Mouse (Mus musculus) myocyte (in vitro differentiated cells): ENCODE data around the gene Tomt.

Experiments used
- E2F4 ChIP-seq: IDR thresholded peaks from one replicate; pipeline ENCODE4 v1.6.1; 2011; ENCODE audit warnings: mild to moderate bottlenecking, control low read depth, moderate library complexity; ENCODE audit not compliant: insufficient read depth
- MAX ChIP-seq: IDR thresholded peaks from one replicate; pipeline ENCODE4 v1.6.1; 2011; ENCODE audit warnings: low read depth, mild to moderate bottlenecking, control low read depth
- MYOD1 ChIP-seq, 3 experiments: IDR thresholded peaks; one replicate each; pipeline ENCODE4 v1.6.1; 2011; ENCODE audit warnings: control low read depth in 2 of 3, low read depth in 2 of 3, mild to moderate bottlenecking in 2 of 3, moderate library complexity in 1 of 3; ENCODE audit not compliant: insufficient read length in 2 of 3, control insufficient read depth in 1 of 3
- POLR2A ChIP-seq: IDR thresholded peaks from one replicate; pipeline ENCODE4 v1.6.1; 2011; ENCODE audit warnings: low read depth, mild to moderate bottlenecking, control low read depth, moderate library complexity; ENCODE audit not compliant: insufficient read length
- POLR2AphosphoS2 ChIP-seq: IDR thresholded peaks from one replicate; pipeline ENCODE4 v1.6.1; 2011; ENCODE audit warnings: low read depth, control low read depth; ENCODE audit not compliant: insufficient read length
- REST ChIP-seq: IDR thresholded peaks from one replicate; pipeline ENCODE4 v1.6.1; 2011; ENCODE audit warnings: mild to moderate bottlenecking, control low read depth, moderate library complexity; ENCODE audit not compliant: insufficient read depth, insufficient read length
- TCF12 ChIP-seq: IDR thresholded peaks from one replicate; pipeline ENCODE4 v1.6.1; 2011; ENCODE audit warnings: mild to moderate bottlenecking, control low read depth; ENCODE audit not compliant: poor library complexity, insufficient read depth, severe bottlenecking

GRCm38 (mm10) chr7:101858362-101858761 lies 47.8 kb downstream of the Tomt start:
- TF ChIP-seq POLR2A (no peak), MYOD1 (IDR thresholded peaks at IDR 0.05; ENCODE audit: control insufficient read depth in 1 of 3, insufficient read length in 2 of 3, low read depth in 2 of 3) (no peak), TCF12 (no peak), POLR2AphosphoS2 (no peak), MAX (no peak), REST (no peak), E2F4 (no peak)
